Mouse (Mus musculus): ENCODE measurements around the gene Trim56.
"Not testable (repeated sequence)": the region's sequence is repeated elsewhere in the genome, so short reads cannot be mapped to it uniquely, and the experiment has no call there.

Trim56 gene

DNA sequence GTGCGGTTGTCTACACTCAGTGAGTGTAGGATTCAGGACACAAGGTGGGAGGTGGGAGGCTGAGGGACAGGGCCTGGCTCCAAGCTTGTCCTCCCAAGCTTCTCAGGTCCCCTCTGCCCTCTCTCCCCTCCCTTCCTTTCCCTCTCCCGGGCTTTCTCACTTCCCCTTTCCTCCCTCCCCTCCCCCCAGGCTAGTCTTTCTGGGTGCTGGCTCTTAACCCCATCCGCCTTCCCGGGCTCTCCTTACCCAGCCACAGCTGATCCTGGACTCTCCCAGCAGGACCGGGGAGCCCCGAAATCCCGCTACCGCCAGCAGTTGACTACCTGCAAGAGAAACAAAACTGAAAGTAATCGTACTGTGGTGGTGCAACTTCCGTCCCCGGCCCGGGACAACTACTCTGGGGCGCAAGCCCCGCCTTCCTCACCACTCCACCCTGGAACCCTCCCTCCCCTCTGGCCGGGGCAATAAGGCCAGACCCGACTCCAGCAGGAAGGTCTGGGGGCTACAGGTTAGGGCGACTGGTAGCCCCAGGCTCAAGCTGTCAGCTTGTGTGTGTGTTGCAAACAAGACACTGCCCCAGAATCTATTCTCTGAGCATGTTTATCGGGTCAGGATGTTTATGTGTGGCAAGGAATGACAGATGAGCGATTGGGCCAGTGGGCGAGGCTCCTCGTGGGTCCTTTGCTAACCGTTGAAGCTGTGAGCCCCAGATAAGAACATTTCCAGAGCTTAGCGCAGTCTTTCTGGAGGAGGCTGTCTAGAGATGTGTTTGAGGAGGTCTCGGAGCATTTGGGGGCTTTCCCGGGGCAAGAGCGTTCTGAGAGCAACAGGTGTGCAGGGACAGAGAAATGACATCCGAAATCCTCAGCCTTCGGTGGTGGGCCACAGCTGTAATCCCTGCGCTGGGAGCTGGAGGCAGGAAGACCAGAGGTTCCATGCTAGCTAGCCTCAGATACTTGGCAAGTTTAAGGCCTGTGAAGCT lies at the start of gene Trim56:
Gene Trim56, minus strand, starts transcription at position 344 of the 982 bp plus-strand sequence.
- DNase-seq (ENCODE audit: low read depth, low spot score), result peak; percentile 83

GRCm38 (mm10) chr5:137161853-137162252 lies 45.8 kb upstream of the Trim56 start:
- DNase-seq (ENCODE audit: low read depth, low spot score), result no peak

- peak; percentile 47 for DNase-seq (ENCODE audit: low read depth, low spot score)
These were observed 43.5 kb upstream of the Trim56 start for GRCm38 (mm10) chr5:137159461-137159860.

GRCm38 (mm10) chr5:137153289-137153688 lies 37.3 kb upstream of the Trim56 start:
- no peak for DNase-seq (ENCODE audit: low read depth, low spot score)

DNA sequence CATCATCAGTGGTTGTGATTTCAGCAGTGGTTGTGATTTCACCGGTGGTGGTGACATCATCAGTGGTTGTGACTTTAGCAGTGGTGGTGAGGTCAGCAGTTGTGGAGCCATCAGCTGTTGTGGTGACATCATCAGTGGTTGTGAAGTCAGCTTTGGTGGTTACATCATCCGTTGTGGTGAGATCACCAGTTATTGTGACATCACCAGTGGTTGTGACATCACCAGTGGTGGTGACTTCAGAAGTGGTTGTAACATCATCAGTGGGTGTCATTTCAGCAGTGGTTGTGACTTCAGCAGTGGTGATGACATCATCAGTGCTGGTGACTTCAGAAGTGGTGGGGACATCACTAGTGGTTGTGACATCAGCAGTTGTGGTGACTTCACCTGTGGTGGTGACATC lies 36.6 kb upstream of the Trim56 start:
- DNase-seq (ENCODE audit: low read depth, low spot score), result no peak

DNA sequence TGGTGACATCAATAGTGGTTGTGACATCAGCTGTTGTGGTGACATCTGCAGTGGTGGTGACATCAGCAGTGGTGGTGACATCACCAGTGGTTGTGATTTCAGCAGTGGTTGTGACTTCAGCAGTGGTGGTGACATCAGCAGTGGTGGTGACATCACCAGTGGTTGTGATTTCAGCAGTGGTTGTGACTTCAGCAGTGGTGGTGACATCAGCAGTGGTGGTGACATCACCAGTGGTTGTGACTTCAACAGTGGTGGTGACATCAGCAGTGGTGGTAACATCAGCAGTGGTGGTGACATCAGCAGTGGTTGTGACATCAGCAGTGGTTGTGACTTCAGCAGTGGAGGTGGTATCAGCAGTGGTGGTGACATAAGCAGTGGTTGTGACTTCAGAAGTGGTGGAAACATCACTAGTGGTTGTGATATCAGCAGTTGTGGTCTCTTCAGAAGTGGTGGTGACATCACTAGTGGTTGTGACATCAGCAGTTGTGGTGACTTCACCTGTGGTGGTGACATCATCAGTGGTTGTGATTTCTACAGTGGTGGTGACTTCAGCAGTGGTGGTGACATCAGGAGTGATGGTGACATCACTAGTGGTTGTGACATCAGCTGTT lies 33.4 kb upstream of the Trim56 start, which contains the start of gene Muc3:
Gene Muc3, minus strand, starts transcription at position 51 of the 611 bp plus-strand sequence.
- not testable (repeated sequence) for DNase-seq (ENCODE audit: low read depth, low spot score)

DNA sequence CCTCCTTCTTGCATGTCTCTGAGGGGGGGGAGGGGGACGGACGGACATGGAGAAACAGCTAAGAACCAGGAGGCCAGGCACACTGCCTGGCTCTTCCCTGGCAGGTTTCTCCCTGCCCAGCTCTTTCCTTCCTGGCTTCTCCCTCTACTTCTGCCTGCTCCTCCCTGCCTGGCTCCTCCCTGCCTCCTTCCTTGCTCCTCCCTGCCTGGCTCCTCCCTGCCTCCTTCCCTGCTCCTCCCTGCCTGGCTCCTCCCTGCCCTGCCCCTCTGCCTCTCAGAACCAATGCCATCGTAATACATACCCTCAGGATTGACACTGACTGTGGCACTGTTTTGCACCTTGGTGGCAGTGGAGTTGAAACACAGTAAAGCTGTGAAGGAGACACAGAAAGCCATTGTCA lies 24.8 kb upstream of the Trim56 start:
- no peak for DNase-seq (ENCODE audit: low read depth, low spot score)

DNA sequence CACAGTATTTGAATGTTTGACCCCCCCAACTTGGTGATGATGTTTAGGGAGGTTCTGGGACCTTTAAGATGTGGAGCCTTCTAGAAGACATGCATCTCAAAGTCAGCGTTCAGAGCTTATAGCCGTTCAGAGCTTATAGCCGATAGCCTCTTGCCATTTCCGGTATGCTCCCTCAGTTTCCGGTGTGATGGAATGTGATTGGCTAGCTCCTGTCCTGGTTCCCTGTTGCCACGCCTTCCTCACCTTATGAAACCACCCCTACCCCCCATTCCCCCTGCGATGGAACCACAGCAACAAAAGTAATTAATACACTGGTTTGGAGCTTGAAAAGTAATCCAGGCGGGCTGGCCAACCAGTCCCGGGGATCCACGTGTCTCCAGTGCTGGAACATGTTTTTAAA lies 23.0 kb upstream of the Trim56 start:
- DNase-seq (ENCODE audit: low read depth, low spot score), result no peak

GRCm38 (mm10) chr5:137134959-137135358 lies 18.9 kb upstream of the Trim56 start:
- DNase-seq (ENCODE audit: low read depth, low spot score), result no peak

DNA sequence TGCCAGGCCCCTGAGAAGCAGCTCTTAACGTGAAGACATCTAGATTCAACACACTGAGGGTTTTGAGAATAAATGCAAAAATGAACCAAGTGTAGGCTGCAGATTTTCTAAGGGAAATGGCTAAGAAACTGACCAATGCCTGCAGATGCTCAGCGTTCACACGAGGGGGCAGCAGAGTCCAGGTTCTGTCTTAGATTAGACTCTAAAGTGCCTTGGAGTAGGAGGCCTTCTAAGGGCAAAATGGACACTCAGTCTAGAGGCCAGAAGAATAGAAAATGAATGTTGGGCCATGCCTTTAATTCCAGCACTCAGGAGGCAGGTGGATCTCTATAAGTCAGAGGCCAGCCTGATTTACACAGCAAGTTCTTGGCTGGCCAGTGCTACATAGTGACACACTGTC lies 15.5 kb upstream of the Trim56 start:
- DNase-seq (ENCODE audit: low read depth, low spot score), result peak; percentile 86

DNA sequence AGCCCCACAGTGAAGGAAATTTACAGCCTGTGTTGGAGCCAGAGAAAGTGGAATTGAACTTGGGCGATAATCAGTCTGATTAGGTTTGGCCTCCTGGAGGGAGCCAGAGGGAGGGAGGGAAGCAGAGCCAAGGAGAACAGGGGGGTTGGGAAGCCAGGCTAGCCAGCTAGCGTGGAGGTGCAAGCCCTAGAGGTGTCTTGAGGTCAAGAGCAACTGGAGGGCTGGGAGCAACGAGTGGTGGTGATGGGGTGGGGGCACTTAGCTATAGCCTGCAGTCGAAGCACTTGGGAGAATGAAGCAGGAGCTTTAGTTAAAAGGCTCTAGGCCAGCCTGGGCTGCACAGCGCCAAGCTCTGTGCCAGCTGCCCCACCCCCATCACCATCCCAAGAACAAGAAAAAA lies 13.3 kb upstream of the Trim56 start:
- DNase-seq (ENCODE audit: low read depth, low spot score), result no peak

- no peak for DNase-seq (ENCODE audit: low read depth, low spot score)
These were observed 7.5 kb upstream of the Trim56 start for GRCm38 (mm10) chr5:137123516-137123915.

DNA sequence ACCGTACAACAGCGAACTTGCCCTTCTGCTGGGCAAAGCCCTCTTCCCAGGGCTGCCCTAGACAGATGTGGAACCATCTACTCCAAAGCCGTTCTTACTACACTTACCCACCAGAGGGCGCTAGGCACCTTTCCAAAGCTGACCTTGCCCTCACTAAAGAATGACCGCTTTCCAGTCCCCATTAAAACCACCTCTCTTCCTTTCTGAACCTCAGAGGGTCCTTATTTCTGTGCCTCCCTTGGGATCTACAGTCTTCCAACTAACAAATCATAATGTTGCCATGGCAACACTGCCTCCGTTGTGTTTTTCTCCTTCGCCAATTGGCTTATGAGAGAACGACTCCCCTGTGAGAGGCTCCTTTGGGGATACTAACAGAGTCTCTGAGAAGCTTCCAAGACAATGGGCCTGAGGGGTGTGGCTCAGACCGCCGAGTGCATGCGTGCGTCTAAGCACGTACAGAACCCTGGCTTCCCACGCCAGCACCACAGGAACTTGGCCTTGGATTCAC lies 6.7 kb upstream of the Trim56 start:
- peak; percentile 88 for DNase-seq (ENCODE audit: low read depth, low spot score)

DNA sequence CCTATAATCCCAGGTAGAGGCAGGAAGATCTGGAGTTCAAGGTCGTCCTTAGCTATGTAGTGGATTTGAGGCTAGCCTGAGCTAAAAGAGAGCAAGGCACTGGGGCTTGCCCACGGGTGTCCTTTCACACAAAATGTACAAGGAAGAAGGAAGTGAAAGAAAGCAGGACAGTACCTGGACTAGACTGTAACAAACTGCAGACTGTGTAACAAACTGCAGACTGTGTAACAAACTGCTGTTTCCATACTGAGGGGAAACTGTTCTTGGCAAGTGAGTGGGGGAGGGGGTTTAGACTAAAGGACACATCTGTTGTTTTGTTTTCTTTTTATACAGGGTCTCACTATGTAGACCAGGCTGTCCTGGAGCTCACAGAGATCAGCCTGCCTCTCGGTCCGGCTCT lies 5.3 kb upstream of the Trim56 start:
- no peak for DNase-seq (ENCODE audit: low read depth, low spot score)

DNA sequence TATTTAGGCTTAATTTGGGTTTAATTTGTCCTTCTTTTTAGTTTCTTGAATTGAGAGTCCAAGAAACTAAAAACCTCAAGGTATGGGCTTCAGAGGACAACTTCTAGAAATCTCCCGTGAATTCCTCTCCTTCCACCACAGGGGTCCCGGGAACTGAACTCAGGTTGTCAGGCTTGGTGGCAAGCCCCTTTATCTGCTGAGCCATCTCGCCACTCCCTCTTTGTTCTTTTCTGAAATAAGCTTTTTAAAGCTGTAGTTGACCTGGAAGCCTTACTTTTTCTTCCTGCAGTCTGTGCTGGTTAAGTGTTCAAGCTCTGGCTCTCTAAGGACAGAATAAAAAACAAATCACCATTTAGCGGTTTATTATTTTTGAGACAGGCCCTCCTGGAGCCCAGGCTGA lies 2.9 kb upstream of the Trim56 start:
- no peak for DNase-seq (ENCODE audit: low read depth, low spot score)

GRCm38 (mm10) chr5:137117994-137118393 lies 2.0 kb upstream of the Trim56 start:
- not testable (repeated sequence) for DNase-seq (ENCODE audit: low read depth, low spot score)

- no peak for DNase-seq (ENCODE audit: low read depth, low spot score)
These were observed 978 bp upstream of the Trim56 start for GRCm38 (mm10) chr5:137116987-137117386.

- DNase-seq (ENCODE audit: low read depth, low spot score), result no peak
These were observed 983 bp downstream of the Trim56 start for GRCm38 (mm10) chr5:137114891-137115561.

- DNase-seq (ENCODE audit: low read depth, low spot score), result no peak
These were observed 4.2 kb downstream of the Trim56 start for GRCm38 (mm10) chr5:137111542-137112408.

GRCm38 (mm10) chr5:137110863-137111262 lies 5.1 kb downstream of the Trim56 start:
- no peak for DNase-seq (ENCODE audit: low read depth, low spot score)
